Mouse (Mus musculus) lung, postnatal 10 days (tissue): ENCODE results near the gene Eif2b3.

Experiments
- DNase-seq: peaks from one replicate; pipeline ENCODE4 v3.0.0; 2021

Eif2b3 gene

GRCm38 (mm10) chr4:117019206-117020134, at the start of gene Eif2b3:
TSS of gene Eif2b3 (plus strand) at chr4:117019402.
- DNase-seq, result peak; percentile 94

GRCm38 (mm10) chr4:116976503-116976902, 42.7 kb upstream of the Eif2b3 start:
- no peak for DNase-seq

GRCm38 (mm10) chr4:116985681-116986080, 33.5 kb upstream of the Eif2b3 start:
- DNase-seq, result no peak

DNA sequence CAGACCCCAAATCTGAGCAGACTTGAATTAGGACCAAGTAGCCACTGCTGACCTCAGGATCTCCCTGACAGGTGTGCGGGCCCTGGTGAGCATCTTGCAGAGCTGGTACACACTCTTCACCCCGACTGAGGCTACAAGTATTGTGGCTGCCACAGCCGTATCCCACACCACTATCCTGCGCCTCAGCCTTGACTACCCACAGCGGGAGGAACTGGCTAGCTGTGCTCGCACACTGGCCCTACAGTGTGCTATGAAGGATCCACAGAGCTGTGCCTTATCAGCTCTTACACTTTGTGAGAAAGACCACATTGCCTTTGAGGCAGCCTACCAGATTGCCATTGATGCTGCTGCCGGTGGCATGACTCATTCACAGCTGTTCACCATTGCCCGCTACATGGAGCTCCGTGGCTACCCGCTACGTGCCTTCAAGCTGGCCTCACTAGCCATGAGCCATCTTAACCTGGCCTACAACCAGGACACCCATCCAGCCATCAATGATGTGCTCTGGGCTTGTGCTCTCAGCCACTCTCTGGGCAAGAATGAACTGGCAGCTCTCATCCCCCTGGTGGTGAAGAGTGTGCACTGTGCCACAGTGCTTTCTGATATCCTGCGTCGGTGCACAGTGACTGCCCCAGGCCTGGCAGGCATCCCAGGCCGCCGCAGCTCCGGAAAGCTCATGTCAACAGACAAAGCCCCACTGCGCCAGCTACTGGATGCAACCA, 32.6 kb upstream of the Eif2b3 start:
- peak; percentile 91 for DNase-seq

DNA sequence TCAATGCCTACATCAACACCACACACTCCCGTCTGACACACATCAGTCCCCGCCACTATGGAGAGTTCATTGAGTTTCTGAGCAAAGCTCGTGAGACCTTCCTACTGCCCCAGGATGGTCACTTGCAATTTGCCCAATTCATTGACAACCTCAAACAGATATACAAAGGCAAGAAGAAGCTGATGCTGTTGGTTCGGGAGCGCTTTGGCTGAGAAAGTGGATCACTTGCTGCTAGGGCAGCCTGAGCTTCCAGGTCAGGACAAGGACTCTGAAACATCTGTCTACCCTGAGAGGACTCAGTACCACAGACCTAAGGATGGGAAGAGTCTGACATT, 32.1 kb upstream of the Eif2b3 start:
- DNase-seq, result no peak

DNA sequence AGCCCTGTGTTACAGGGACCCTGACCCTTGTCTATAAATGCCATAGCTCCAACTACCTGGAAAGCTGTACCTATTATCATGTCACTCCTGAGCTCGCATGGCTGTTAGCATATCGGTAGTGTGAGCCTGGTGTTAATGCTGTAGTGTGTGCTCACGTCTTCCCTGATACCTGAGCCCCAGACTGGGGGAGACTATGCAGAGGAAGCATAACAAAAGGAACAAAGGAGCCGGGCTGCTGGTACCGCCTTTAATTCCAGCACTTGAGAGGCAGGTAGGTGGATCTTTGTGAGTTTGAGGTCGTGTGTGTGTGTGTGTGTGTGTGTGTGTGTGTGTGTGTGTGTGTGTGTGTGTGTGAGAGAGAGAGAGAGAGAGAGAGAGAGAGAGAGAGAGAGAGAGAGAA, 29.5 kb upstream of the Eif2b3 start:
- DNase-seq, result no peak

DNA sequence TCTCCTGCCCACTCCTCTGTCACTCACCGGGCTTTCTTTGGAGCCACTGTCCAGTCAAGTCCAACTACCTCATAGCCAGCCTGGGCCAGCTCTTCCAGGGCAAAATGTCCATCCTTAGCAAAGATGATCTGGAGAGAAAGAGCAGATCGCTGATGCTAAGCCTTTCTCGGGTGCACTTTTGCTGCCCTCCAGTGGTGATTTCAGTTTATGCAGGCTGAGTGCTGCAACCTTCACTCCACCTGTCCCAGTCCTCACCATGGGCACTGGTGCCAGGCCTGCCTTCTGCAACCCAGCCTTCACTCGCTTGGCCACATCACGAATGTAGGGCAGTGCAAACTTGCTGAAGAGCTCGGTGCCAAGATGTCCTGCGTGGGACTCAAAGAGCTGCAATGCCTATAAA, 27.8 kb upstream of the Eif2b3 start:
- DNase-seq, result peak; percentile 87

DNA sequence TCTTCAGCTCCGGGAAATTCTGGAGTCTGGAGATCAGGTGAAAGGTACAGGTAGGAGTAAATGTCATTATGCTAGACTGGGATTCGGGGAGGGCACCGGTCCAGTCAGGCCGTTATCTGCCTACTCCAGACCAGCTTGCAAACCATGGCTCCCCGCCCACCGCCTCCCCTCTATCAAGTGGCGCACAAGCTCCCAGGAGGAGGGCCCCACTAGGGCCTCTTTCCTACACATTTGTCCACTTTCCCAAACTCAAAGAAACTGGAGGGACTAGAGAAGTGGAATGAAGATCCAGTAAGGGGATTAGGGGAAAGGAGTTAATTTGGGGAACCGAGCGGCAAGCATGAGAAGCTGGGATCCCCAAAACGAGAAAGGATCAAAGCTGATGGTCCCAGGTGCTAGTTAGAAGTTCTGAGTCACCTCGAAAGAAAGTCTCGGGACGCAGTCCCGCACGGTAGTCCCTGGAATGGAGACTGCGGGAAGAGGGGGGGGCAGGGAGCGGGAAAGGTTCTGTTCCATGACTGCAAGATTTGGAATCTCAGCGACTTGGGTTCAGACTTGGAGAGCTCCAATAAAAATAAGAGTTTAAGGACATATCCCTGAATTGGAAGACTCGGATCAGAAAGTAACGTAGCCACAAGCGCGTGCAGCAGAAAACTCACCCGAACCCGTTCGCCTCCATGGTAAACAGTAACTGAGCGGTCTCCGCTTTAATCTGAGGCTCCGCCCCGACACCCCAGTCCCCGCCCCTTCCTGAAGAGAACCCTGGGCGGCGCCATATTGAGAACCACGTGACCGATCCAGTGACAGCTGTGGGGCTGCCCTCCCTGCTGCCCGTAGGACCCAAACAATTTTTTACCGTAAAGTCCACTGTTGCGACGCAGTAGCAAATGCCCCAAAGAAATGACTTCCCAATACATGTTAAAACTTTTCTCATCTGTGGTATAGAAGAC, 25.3 kb upstream of the Eif2b3 start, which contains the start of gene Urod:
Urod (minus strand) TSS at position 742 of the 950 bp plus-strand sequence.
- peak; percentile 98 for DNase-seq

DNA sequence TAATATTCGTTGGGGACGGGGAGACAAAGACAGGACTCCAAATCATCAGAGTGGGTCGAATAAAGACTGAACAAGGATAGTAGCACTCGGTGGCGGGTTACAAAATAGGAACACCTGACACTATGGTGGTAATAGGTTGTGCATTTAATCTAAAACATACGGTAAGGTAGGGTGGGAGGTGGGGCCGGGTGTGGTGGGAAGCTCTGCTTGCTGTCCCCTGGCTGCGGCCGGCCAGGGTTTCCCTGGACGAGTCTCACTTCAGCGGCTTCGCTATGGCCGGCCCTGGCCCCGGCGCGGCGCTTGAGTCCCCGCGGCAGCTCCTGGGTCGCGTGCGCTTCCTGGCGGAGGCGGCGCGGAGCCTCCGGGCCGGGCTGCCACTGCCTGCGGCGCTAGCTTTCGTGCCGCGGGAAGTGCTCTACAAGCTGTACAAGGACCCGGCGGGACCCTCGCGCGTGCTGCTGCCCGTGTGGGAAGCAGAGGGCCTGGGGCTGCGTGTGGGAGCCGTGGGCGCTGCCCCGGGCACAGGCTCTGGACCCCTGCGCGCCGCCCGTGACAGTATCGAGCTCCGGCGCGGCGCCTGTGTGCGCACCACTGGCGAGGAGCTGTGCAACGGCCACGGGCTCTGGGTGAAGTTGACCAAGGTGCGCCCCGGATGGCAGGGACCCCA, 23.9 kb upstream of the Eif2b3 start, which contains the start of gene Hectd3:
Hectd3 (plus strand) TSS at position 187 of the 667 bp plus-strand sequence.
- DNase-seq, result peak; percentile 64

- DNase-seq, result peak; percentile 61
These were observed 23.4 kb upstream of the Eif2b3 start for GRCm38 (mm10) chr4:116995798-116996135.

DNA sequence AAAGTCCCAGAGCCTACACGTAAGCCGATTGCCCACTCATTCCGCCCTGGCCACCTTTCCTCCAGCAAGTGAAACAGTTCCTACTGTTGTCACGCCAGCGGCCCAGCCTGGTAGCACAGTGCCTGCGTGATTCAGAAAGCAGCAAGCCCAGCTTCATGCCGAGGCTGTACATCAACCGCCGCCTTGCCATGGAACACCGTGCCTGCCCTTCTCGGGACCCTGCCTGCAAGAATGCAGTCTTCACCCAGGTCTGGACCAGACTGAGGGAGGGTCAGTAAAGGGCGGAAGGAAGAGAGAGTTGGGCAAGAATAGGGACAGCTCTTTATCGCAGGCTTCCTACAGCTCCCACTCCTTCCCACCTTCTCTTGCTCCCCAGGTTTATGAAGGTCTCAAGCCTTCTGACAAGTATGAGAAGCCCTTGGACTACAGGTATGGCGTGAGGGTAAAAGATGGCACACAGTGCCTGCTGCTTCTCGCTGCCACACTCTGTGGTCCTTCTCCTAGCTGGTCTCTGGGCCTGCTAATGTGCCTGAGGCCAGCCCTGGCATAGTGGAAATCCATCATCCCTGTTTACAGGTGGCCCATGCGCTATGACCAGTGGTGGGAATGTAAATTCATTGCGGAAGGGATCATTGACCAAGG, 19.6 kb upstream of the Eif2b3 start:
- no peak for DNase-seq

DNA sequence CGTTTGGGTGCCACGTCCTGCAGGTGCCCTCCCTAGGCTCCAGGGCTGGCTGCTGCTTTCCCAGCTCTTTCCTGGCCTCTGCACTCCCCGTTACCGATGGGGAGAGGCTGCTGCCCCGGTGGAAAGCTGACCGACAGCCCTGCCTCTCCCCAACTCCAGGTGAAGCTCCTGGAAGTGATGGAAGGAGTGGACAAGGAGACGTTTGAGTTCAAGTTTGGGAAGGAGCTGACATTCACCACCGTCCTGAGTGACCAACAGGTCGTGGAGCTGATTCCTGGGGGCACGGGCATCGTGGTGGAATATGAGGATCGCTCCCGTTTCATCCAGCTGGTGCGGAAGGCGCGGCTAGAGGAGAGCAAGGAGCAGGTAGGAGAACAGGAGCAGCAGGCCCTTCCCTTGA, 17.2 kb upstream of the Eif2b3 start:
- no peak for DNase-seq

DNA sequence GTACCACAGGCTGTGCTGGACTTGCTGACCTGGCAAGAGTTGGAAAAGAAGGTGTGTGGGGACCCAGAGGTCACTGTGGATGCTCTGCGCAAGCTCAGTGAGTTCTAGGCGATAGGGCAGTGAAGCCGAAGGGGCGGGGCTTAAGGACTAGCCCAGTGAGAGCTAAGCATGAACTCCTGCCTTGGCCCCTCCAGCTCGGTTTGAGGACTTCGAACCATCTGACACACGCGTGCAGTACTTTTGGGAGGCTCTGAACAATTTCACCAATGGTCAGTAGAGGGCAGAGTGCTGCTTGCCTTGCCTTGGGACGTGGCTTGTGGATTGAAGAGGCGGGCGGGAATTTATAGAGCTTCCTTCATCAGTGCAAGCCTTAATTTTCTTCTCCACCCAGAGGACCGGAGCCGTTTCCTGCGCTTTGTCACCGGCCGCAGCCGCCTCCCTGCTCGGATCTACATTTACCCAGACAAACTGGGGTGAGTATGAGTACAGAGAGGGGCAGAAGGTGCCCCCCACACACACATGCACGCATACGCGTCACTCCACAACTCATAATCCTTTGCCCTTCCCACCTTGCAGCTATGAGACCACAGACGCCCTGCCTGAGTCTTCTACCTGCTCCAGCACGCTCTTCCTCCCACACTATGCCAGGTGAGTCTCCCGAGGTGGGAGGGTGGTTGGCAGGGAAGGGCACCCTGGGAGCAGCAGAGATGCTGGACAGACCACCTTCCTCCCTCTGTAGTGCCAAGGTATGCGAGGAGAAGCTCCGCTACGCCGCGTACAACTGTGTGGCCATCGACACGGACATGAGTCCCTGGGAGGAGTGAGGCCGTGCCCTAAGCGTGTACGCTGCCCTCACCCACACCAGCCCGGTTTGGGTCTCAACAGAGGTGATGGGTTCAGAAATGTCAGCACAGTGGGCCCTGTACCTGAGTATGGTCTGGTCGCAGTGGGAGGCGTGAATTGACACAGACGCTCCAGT, 16.4 kb upstream of the Eif2b3 start:
- peak; percentile 81 for DNase-seq

DNA sequence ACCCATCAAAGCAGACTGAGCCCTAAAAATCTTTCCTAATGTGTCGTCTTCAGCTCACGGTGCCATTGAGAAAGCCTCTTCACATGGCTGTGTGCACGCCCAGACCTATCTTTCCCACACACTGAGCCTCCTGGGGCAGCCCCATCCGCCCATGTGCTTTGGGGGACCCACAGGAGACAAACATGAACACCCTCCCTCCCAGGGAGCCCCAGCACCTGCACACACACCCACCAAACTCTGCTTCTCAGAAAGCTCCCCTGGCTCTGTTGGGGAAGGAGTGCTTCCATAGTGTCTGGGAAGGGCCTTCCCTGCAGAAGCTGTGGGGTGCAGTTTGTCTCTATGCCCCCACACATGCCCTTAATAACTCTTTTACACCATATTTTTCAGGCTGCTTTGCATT, 14.6 kb upstream of the Eif2b3 start:
- no peak for DNase-seq

DNA sequence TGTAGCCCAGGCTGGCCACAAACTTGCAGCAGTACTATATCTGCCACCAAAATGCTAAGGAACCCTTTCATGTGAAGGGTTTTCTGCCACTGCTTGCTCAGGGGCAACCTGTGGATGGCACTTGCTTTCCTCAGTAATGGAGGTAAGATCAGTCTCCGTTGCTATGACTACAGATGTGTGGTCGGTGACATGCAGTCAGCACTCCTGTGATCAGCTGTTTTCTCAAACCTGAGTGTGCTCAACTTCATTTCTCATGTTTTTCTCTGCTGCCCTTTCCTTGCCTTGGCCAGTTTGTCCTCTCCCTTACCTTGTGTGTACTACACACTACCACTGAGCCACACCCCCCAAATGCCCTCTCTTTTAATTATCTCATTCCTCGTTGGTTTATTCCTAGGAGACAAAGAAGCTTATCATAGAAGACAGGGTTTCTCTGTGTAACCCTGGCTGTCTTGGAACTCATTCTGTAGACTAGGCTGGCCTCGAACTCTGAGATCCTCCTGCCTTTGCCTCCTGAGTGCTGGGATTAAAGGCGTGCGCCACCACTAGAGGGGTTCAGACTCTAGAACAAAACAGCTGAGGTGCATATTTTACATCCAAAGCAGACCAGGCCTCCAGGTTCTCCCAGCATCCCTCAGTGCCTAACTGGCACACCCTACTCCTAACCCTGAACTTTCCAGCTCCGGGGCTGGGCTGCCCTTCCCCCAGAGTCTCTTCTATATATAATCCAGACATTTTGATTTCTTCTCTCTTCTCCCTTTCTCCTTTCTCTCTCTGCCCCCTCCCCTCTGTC, 13.4 kb upstream of the Eif2b3 start:
- no peak for DNase-seq

DNA sequence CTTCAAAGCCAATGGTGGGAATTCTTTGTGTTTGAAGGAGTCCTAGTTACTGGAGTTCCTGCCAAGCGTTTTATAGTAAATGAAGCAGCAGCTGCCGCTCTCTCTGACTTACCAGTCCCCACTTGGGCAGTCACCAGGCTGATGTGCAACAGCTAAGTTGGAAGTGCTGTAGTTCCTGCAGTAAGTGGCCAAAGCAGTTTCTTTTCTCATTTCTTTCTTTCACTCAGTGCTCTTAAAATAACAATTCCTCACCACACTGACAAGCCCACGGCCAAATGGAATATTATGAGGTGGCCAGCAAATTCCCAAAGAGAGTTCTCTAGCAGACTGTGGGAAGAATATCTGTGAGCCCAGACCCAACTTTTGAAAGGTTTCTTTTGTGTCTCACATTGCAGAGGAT, 12.1 kb upstream of the Eif2b3 start:
- no peak for DNase-seq

- DNase-seq, result no peak
These were observed 9.0 kb upstream of the Eif2b3 start for GRCm38 (mm10) chr4:117010231-117010630.

DNA sequence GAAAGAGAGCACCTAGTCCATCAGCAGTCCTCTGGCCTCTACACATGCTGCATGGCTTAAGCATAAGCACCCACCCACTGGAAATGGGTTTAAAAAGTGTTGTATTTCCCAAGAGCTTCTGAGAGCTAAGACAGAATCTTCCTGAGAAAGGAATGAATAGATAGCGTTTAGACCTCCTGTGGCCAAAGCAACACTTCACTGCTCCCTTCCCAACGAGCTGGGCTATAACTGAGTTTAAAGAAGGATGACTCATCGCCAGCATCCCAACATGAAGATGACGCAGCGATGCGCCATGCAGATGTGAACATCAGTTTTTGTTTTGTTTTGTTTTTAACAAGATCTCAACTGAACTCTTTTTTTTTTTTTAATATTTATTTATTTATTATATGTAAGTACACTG, 5.6 kb upstream of the Eif2b3 start:
- DNase-seq, result no peak

- no peak for DNase-seq
These were observed 4.2 kb upstream of the Eif2b3 start for GRCm38 (mm10) chr4:117014901-117015415.

GRCm38 (mm10) chr4:117017738-117018137, 1.5 kb upstream of the Eif2b3 start:
- no peak for DNase-seq
